Mouse (Mus musculus) intestine, postnatal 0 days (tissue): ENCODE results near the gene Fxn. TPM values are rescaled to one million over a fixed set of nuclear protein-coding genes. Genes with fewer than 3 reads are reported as not detected.

Experiments used
- ATAC-seq: fragments of 200-750 bp; cut with Nextera tagmentation; 2 replicates; pipeline ENCODE4 v1.8.0; 2017; ENCODE audit warnings: mild to moderate bottlenecking, moderate TSS enrichment, moderate library complexity
- H3K27ac ChIP-seq: fragments of 300-500 bp; sonication (generic); 2 replicates; pipeline ENCODE4 v1.5.1; 2014; ENCODE audit warnings: mild to moderate bottlenecking, low read depth, low read length, moderate library complexity
- H3K27me3 ChIP-seq: fragments of 300-500 bp; sonication (generic); replicated peaks from 2 replicates; pipeline ENCODE4 v1.6.1; 2014; ENCODE audit warnings: low read length, mixed read lengths; ENCODE audit not compliant: control insufficient read depth, insufficient read depth
- H3K36me3 ChIP-seq: fragments of 300-500 bp; sonication (generic); 2 replicates; pipeline ENCODE4 v1.6.1; 2014; ENCODE audit warnings: mild to moderate bottlenecking, moderate library complexity; ENCODE audit not compliant: control insufficient read depth, insufficient read depth
- H3K4me1 ChIP-seq: fragments of 300-500 bp; sonication (generic); replicated peaks from 2 replicates; pipeline ENCODE4 v1.6.1; 2014; ENCODE audit warnings: antibody characterized with exemption, low read length, mixed read lengths; ENCODE audit not compliant: control insufficient read depth, insufficient read depth
- H3K4me2 ChIP-seq: fragments of 300-500 bp; sonication (generic); replicated peaks from 2 replicates; pipeline ENCODE4 v1.6.1; 2014; ENCODE audit warnings: low read depth, mild to moderate bottlenecking, moderate library complexity
- H3K4me3 ChIP-seq: fragments of 300-500 bp; sonication (generic); 2 replicates; pipeline ENCODE4 v1.5.1; 2014; ENCODE audit warnings: low read depth, low read length
- H3K9ac ChIP-seq: fragments of 300-500 bp; sonication (generic); 2 replicates; pipeline ENCODE4 v1.6.1; 2014; ENCODE audit warnings: mild to moderate bottlenecking, low read depth, low read length
- H3K9me3 ChIP-seq: fragments of 300-500 bp; sonication (generic); 2 replicates; pipeline ENCODE4 v1.6.1; 2016; ENCODE audit warnings: mixed run types; ENCODE audit not compliant: control insufficient read depth
- CTCF ChIP-seq: sonication (generic); IDR thresholded peaks from 2 replicates; pipeline ENCODE4 v1.5.1; 2016; ENCODE audit warnings: low read depth, mild to moderate bottlenecking, control low read depth, antibody characterized with exemption, moderate library complexity
- WGBS: fragments of 180-500 bp; shearing (Covaris S2); extraction: QIAGEN DNeasy Blood & Tissue Kit; methylation state at CpG from one replicate; pipeline ENCODE4 v1.1.7; 2014; 5-methylcytosine and 5-hydroxymethylcytosine counted together
- polyA plus RNA-seq: library from polyadenylated mRNA; unstranded; fragments of >200 nt; fragmentation: Nextera tagmentation; extraction: Ambion mirVana; gene quantifications from 2 replicates; pipeline ENCODE4 v1.2.1, GENCODE M21; 2015

Fxn gene
- polyA plus RNA-seq, 1 experiment from 2014 or later = 21.1 TPM

DNA sequence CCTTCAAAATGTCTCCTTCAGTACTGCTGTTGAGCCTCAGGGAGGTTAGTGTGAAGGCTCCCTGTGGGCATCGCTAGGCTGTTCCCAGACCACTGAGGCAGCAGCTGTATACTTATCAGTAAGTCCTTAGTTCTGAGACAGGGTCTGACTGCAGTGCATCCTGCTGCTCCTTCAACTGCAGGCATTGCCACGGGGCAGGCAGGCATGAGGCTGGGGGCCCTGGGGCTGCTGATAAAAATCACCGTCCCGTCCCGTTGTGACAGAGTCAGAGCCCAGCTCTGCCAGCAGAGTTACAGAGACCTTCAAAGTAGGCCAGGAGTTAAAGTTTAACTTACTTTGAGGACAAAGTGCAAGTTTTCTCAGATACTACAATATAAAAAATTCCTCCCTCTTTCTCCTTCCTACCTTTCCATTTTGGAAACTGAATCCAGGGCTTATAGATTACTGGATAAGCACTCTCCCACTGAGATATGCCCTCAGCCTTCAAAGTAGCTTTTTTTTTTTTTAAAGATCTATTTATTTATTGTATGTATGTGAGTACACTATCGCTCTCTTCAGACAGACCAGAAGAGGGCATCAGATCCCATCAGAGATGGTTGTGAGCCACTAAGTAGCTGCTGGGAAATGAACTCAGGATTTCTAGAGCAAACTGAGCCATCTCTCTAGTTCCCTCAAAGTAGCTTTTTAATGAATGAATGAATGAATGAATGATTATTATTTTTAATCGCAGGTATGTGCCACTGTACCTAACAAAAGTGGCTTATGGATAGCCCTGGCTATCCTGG, 14.2 kb downstream of the Fxn start:
- WGBS = 44% methylated on average over 7 of the region's 7 CpGs
- Histone ChIP-seq H3K27me3 (no peaks in the 10 kb centered on the region), H3K4me2 (peak overlapping the region; percentile 44), H3K4me3 (no peak overlapping the region), H3K4me1 (0 out of 2 replicates have a peak, but pooled peaks cover 2% of the 10 kb centered on the region), H3K9me3 (no peaks in the 10 kb centered on the region), H3K36me3 (peaks cover 7% of the 10 kb centered on the region), H3K27ac (peak overlapping the region; percentile 94), H3K9ac (no peak overlapping the region)
- ATAC-seq = peak; percentile 80
- peak; percentile 55 for TF ChIP-seq CTCF

GRCm38 (mm10) chr19:24264991-24265390, 15.4 kb downstream of the Fxn start:
- 0 out of 2 replicates have a peak, but pooled peaks cover 2% of the 10 kb centered on the region for H3K4me1 ChIP-seq
- WGBS = 32% methylated on average over 7 of the region's 7 CpGs
- TF ChIP-seq CTCF = peak; percentile 94
- peak; percentile 76 for ATAC-seq
- peak overlapping the region; percentile 94; the same call in 1 of the 2 replicates for H3K27ac ChIP-seq
- H3K9me3 ChIP-seq = no peaks in the 10 kb centered on the region
- H3K27me3 ChIP-seq = no peaks in the 10 kb centered on the region
- no peak overlapping the region for H3K4me2 ChIP-seq
- no peak overlapping the region for H3K4me3 ChIP-seq
- no peak overlapping the region for H3K9ac ChIP-seq
- H3K36me3 ChIP-seq = peaks cover 7% of the 10 kb centered on the region

DNA sequence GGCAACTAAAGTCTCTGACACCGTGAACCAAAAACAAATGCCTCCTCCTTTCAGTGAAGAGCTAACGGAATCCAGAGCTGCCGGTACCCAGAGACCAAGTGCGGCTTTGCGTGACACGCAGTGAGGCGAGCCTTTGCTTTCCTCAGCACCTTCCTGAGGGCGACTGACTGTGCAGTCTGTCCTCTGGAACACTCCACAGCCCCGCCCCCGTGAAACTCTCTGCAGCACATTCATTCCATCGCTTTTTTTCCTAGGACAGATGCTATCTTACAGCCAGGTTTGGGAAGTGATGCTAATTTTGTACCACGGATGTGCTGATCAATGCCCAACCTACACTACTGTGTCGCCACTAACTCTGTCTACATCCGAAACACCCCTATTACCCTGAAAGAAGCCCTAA, 17.7 kb downstream of the Fxn start:
- no peak for TF ChIP-seq CTCF
- no peak for ATAC-seq
- no peak overlapping the region for H3K4me2 ChIP-seq
- 93% methylated on average over 14 of the region's 14 CpGs for WGBS
- H3K9ac ChIP-seq = no peak overlapping the region
- no peak overlapping the region for H3K4me3 ChIP-seq
- H3K36me3 ChIP-seq = peaks cover 7% of the 10 kb centered on the region
- 0 out of 2 replicates have a peak, but pooled peaks cover 2% of the 10 kb centered on the region for H3K4me1 ChIP-seq
- H3K27me3 ChIP-seq = no peaks in the 10 kb centered on the region
- H3K27ac ChIP-seq = no peak overlapping the region
- H3K9me3 ChIP-seq = no peaks in the 10 kb centered on the region

DNA sequence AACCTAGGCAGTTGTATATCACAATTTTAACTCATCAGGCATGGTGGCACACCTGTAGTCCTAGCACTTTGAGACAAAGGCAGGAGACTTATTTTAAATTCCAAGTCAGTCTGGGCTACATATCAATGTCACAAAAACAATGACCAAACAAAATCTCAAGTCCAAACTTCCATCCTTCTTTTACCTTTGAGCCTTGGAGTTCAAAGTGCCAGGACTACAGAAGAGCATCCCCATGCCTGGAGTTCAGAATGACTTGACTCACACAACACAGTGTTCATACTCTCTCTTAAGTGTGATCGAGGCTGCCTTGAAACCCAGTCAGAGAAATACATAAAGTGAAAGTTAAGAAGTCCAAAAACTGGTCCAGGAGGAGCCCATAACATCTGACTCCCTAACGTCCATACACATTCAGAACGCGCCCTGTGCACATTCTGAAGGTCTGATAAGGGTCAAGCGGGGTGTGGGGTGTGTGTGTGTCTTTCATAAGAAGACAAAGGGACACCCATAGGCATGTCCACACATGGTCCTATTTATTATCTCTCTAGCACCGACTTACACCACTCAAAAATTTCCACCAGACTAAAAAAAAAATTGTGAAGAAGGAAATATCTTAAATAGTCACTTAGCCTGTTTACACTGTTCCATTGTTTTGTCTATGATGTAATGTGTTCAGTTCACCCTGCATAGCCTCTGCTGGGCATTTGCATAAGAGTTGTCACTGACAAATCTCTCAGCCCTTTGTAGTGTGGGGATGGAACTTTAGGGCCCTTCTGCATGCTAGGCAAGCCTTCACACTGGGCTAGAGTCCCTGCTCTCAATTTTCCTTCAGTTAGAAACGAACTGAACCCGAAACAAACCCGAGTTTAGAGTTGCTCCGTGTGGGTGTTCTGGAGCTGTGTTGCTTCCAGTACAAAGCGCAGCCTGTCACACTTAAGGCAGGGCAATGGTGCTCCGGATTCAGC, 20.7 kb downstream of the Fxn start:
- H3K9me3 ChIP-seq = no peaks in the 10 kb centered on the region
- H3K27ac ChIP-seq = no peak overlapping the region
- H3K27me3 ChIP-seq = no peaks in the 10 kb centered on the region
- H3K4me2 ChIP-seq = no peak overlapping the region
- H3K4me3 ChIP-seq = no peak overlapping the region
- H3K4me1 ChIP-seq = no peaks in the 10 kb centered on the region
- no peaks in the 10 kb centered on the region for H3K36me3 ChIP-seq
- TF ChIP-seq CTCF = no peak
- no peak overlapping the region for H3K9ac ChIP-seq
- ATAC-seq = no peak
- WGBS = 70% methylated on average over 12 of the region's 12 CpGs

- Histone ChIP-seq H3K9ac (no peak overlapping the region), H3K27ac (no peak overlapping the region), H3K4me3 (no peak overlapping the region), H3K27me3 (no peaks in the 10 kb centered on the region), H3K4me2 (no peak overlapping the region), H3K4me1 (no peaks in the 10 kb centered on the region), H3K36me3 (no peaks in the 10 kb centered on the region), H3K9me3 (no peaks in the 10 kb centered on the region)
- 49% methylated on average over 5 of the region's 5 CpGs for WGBS
- TF ChIP-seq CTCF = no peak
- ATAC-seq = no peak
Measured at GRCm38 (mm10) chr19:24258368-24258767, 22.0 kb downstream of the Fxn start.

- Histone ChIP-seq H3K27me3 (no peaks in the 10 kb centered on the region), H3K27ac (no peak overlapping the region), H3K36me3 (no peaks in the 10 kb centered on the region), H3K4me2 (no peak overlapping the region), H3K9ac (no peak overlapping the region), H3K4me3 (no peak overlapping the region), H3K9me3 (no peaks in the 10 kb centered on the region), H3K4me1 (no peaks in the 10 kb centered on the region)
- TF ChIP-seq CTCF = no peak
- 85% methylated on average over 6 of the region's 6 CpGs for WGBS
- ATAC-seq = no peak
Measured at GRCm38 (mm10) chr19:24257962-24258361, 22.4 kb downstream of the Fxn start.
